Mouse (Mus musculus) midbrain, embryonic 11.5 days (tissue): Measurements from ENCODE around the gene Pitpna. TPM values are rescaled to one million over a fixed set of nuclear protein-coding genes. Genes with fewer than 3 reads are reported as not detected.
"Not testable (repeated sequence)": the region's sequence is repeated elsewhere in the genome, so short reads cannot be mapped to it uniquely, and the experiment has no call there.

ENCODE experiments used
- ATAC-seq: fragments of 200-750 bp; cut with Nextera tagmentation; 2 replicates; pipeline ENCODE4 v1.8.0; 2017; ENCODE audit warnings: moderate TSS enrichment, moderate library complexity; ENCODE audit not compliant: low FRiP score
- DNase-seq: peaks from one replicate; pipeline ENCODE4 v3.0.0; 2015; ENCODE audit warnings: low spot score; ENCODE audit errors: missing footprints
- H3K27ac ChIP-seq: fragments of 300-500 bp; sonication (generic); 2 replicates; pipeline ENCODE4 v1.5.1; 2014; ENCODE audit warnings: low read depth, low read length
- H3K27me3 ChIP-seq: fragments of 300-500 bp; sonication (generic); 2 replicates; pipeline ENCODE4 v1.6.1; 2014; ENCODE audit warnings: mild to moderate bottlenecking, low read length, moderate library complexity, mixed read lengths; ENCODE audit not compliant: control insufficient read depth, insufficient read depth
- H3K36me3 ChIP-seq: fragments of 300-500 bp; sonication (generic); 2 replicates; pipeline ENCODE4 v1.6.1; 2014; ENCODE audit warnings: mild to moderate bottlenecking, low read length, moderate library complexity, mixed read lengths; ENCODE audit not compliant: control insufficient read depth, insufficient read depth
- H3K4me1 ChIP-seq: fragments of 300-500 bp; sonication (generic); 2 replicates; pipeline ENCODE4 v1.6.1; 2014; ENCODE audit warnings: low read length; ENCODE audit not compliant: control insufficient read depth, insufficient read depth
- H3K4me2 ChIP-seq: fragments of 300-500 bp; sonication (generic); 2 replicates; pipeline ENCODE4 v1.6.1; 2014; ENCODE audit warnings: mild to moderate bottlenecking, moderate library complexity
- H3K4me3 ChIP-seq: fragments of 300-500 bp; sonication (generic); 2 replicates; pipeline ENCODE4 v1.5.1; 2014; ENCODE audit warnings: low read depth, low read length
- H3K9ac ChIP-seq: fragments of 300-500 bp; sonication (generic); 2 replicates; pipeline ENCODE4 v1.6.1; 2014; ENCODE audit warnings: low read length
- H3K9me3 ChIP-seq: fragments of 300-500 bp; sonication (generic); 2 replicates; pipeline ENCODE4 v1.6.1; 2016; ENCODE audit warnings: low read length; ENCODE audit not compliant: control insufficient read depth
- WGBS: fragments of 180-500 bp; shearing (Covaris S2); extraction: QIAGEN DNeasy Blood & Tissue Kit; methylation state at CpG from one replicate; pipeline ENCODE4 v1.1.7; 2014; 5-methylcytosine and 5-hydroxymethylcytosine counted together
- polyA plus RNA-seq: library from polyadenylated mRNA; unstranded; fragments of >200 nt; fragmentation: Nextera tagmentation; extraction: Ambion mirVana; gene quantifications from 2 replicates; pipeline ENCODE4 v1.2.1, GENCODE M21; 2014

Gene Pitpna
- polyA plus RNA-seq, 1 experiment from 2014 or later, result 87.9 TPM

DNA sequence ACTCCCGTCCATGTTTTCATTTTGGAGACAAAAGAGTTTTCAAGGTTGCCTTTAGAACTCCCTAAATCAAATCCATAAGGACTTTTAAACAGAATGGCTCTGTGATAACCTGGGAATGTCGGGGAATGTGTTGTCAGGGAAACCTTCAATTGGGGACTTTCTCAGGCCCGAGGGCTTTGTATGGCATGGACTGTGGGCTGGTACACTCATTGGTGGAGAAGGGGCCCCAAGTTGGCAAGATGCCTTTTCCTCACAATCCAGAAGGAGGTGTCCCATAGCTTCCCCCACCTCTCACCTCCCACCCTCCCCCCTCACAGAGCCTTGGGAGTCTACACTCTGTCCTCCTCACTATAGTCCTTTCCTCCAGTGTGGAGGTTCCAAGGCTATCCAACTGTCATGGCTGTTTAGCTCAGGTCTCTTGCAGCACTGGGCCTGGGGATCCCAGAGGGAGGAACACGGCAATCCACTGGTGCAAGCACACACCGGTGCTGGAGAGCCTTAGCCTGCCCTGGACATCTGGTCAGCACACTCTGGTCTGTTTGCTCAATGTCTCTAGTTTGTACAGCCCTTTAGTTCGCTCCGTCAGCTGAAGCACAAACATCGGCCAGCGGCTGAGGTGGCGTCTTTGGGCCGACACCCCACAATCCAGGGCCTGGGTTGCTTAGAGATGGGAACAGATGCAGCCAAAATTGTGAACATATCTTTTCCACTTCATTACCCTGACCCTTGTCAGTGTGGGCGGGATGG is 37.5 kb upstream of the Pitpna start:
- no peak overlapping the region for H3K9ac ChIP-seq
- no peak overlapping the region; the same call in 1 of the 2 replicates for H3K27ac ChIP-seq
- H3K9me3 ChIP-seq, result no peaks in the 10 kb centered on the region
- DNase-seq (peak; percentile 83), ATAC-seq (peak; percentile 19; the same call in 1 of the 2 replicates)
- H3K4me2 ChIP-seq, result no peak overlapping the region
- H3K27me3 ChIP-seq, result no peaks in the 10 kb centered on the region
- H3K4me1 ChIP-seq, result peaks cover 6% of the 10 kb centered on the region; the same call in 1 of the 2 replicates
- 66% methylated on average over 12 of the region's 12 CpGs for WGBS
- no peak overlapping the region for H3K4me3 ChIP-seq
- H3K36me3 ChIP-seq, result no peaks in the 10 kb centered on the region

DNA sequence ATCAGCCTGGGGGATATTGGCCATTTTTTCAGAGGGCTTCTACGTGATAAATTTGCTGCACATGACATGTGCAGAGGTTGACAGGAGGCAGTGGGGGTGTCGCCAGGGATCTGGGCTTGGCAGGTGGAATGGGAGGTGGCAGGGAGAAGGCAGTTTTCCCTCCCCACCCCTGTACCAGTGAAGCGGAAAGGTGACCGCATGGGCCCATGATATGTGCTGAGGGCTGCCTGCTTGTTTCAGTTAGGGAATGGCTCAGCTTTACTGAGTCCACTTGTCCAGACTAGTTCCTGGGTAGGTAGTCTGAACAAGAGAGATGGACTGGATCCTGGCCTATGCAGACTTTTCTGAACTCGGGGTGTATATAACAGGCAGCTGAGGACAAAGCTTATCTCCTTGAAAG is 36.6 kb upstream of the Pitpna start:
- Histone ChIP-seq H3K4me3 (no peak overlapping the region), H3K4me2 (no peak overlapping the region), H3K36me3 (no peaks in the 10 kb centered on the region), H3K4me1 (peaks cover 6% of the 10 kb centered on the region; the same call in 1 of the 2 replicates), H3K27ac (no peak overlapping the region), H3K9me3 (no peaks in the 10 kb centered on the region), H3K27me3 (no peaks in the 10 kb centered on the region), H3K9ac (no peak overlapping the region; the same call in 1 of the 2 replicates)
- 88% methylated on average over 5 of the region's 5 CpGs for WGBS
- ATAC-seq (no peak), DNase-seq (peak; percentile 28)

DNA sequence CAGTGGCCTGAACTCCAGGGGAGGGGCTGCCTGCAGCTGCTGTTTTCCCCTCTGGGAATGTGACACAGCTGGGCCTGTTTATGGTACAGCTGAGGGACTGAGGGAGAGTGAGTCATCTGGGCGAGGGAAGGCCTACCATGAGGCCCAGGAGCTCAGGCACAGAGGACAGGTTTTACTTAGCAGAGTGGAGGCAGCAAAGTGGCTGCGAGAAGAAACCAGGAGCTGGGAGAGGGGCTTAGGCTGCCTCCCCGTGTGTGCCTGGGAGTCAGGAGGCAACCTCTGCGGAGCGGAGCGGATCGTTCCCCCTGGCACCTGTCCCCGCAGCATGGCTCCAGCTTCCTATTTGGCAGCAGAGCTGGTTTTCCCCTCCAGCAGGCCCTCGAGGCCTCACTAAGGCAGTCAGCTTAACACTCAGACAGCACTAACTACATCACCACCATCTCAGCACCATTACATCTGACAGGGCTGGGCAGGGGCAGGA is 35.9 kb upstream of the Pitpna start:
- Histone ChIP-seq H3K36me3 (no peaks in the 10 kb centered on the region), H3K9ac (no peak overlapping the region), H3K9me3 (no peaks in the 10 kb centered on the region), H3K27ac (no peak overlapping the region), H3K4me3 (no peak overlapping the region), H3K4me2 (no peak overlapping the region), H3K27me3 (no peaks in the 10 kb centered on the region), H3K4me1 (peaks cover 6% of the 10 kb centered on the region; the same call in 1 of the 2 replicates)
- no peak for DNase-seq
- 83% methylated on average over 9 of the region's 9 CpGs for WGBS
- no peak for ATAC-seq

DNA sequence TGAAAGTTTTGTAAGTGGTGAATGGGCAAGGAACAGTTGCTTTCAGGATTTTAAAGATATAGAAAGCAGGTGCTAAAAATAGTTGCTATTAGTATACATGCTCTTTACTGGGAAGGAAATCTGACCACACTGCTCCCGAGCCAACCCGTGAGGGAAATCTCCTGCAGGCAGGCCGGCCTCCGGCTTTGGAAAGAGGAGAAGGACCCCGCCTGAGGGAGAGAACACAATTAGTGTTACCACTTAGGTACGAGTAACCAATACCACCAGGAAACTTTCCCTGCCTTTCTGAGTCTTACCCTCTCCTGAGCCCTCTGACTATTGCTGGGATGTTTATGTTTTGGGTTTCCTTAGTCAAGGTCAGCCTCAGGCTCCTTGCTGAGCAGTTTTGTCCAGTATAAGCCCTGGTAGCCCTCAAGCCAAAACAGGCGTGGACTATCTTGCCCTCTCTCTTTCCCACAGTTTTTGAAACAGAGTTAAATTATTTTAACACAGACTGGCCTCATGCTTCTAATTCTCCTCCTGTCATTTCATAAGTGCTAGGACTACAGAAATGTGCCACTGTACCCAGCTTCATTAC is 34.9 kb upstream of the Pitpna start:
- no peak for ATAC-seq
- no peaks in the 10 kb centered on the region for H3K9me3 ChIP-seq
- no peak for DNase-seq
- no peak overlapping the region for H3K4me3 ChIP-seq
- WGBS, result 48% methylated on average over 7 of the region's 7 CpGs
- no peak overlapping the region for H3K27ac ChIP-seq
- H3K9ac ChIP-seq, result no peak overlapping the region
- no peaks in the 10 kb centered on the region for H3K36me3 ChIP-seq
- H3K27me3 ChIP-seq, result no peaks in the 10 kb centered on the region
- no peak overlapping the region for H3K4me2 ChIP-seq
- peaks cover 6% of the 10 kb centered on the region; the same call in 1 of the 2 replicates for H3K4me1 ChIP-seq

DNA sequence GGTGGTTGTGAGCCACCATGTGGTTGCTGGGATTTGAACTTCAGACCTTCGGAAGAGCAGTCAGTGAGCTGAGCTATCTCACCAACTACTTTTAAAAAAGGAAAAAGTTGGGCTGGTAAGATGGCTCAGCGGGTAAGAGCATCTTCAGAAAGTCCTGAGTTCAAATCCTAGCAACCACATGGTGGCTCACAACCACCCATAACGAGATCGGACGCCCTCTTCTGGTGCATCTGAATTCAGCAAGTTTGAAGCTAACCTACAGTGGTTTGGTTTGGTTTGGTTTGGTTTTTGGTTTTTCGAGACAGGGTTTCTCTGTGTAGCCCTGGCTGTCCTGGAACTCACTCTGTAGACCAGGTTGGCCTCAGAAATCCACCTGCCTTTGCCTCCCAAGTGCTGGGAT is 31.9 kb upstream of the Pitpna start:
- DNase-seq, H3K9me3 ChIP-seq, H3K9ac ChIP-seq, H3K36me3 ChIP-seq, H3K4me2 ChIP-seq, H3K4me3 ChIP-seq, H3K27ac ChIP-seq, H3K4me1 ChIP-seq, ATAC-seq, H3K27me3 ChIP-seq: not testable (repeated sequence)
- 93% methylated on average over 6 of the region's 6 CpGs for WGBS

DNA sequence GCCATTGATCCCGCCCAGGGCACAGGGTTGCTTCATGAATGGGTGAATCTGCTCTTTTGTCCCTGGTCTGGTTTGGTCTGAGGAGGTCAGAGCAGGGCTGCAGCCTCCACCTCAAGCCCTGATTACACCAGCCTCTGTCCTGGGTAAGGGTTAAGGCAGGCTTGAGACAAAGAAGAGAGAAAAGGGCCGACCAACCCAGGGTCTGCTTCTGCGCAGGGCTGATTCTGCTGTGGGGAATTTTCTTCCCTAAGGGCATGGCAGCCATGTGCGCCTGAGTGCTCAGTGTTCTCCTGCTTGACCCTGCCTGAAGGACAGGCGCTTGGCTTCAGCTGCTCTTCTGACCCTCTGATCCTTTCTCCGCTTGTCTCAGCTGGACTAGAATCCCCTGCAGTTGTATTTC is 30.8 kb upstream of the Pitpna start:
- H3K9me3 ChIP-seq, result no peaks in the 10 kb centered on the region
- no peaks in the 10 kb centered on the region for H3K36me3 ChIP-seq
- ATAC-seq, result no peak
- no peak for DNase-seq
- H3K9ac ChIP-seq, result no peak overlapping the region
- no peak overlapping the region for H3K4me3 ChIP-seq
- no peaks in the 10 kb centered on the region for H3K4me1 ChIP-seq
- H3K27me3 ChIP-seq, result no peaks in the 10 kb centered on the region
- no peak overlapping the region for H3K4me2 ChIP-seq
- 77% methylated on average over 6 of the region's 6 CpGs for WGBS
- no peak overlapping the region for H3K27ac ChIP-seq

DNA sequence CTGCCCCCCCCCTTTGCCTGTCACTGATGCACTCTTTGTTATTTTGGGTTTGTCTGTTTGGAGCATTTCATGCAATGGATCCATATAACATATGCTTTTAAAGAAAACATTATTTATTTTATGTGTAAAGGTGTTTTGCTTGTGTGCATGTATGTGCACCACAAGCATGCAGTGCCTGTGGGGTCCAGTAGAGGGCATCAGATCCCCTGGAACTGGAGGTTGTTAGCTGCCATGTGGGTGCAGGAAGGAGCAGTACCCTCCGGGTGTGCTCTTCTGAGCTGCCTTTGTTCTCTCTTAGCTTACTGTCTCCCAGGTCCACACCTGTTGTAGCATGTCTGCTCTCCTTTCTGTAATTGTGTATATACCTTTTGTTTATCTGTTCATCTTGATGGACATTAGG is 29.8 kb upstream of the Pitpna start:
- ATAC-seq (no peak), DNase-seq (no peak)
- H3K4me2 ChIP-seq, result no peak overlapping the region
- H3K9me3 ChIP-seq, result no peaks in the 10 kb centered on the region
- no peaks in the 10 kb centered on the region for H3K27me3 ChIP-seq
- no peak overlapping the region for H3K27ac ChIP-seq
- WGBS, result 88% methylated on average over 1 of the region's 1 CpGs
- no peaks in the 10 kb centered on the region for H3K36me3 ChIP-seq
- H3K9ac ChIP-seq, result no peak overlapping the region
- H3K4me3 ChIP-seq, result no peak overlapping the region
- no peaks in the 10 kb centered on the region for H3K4me1 ChIP-seq

DNA sequence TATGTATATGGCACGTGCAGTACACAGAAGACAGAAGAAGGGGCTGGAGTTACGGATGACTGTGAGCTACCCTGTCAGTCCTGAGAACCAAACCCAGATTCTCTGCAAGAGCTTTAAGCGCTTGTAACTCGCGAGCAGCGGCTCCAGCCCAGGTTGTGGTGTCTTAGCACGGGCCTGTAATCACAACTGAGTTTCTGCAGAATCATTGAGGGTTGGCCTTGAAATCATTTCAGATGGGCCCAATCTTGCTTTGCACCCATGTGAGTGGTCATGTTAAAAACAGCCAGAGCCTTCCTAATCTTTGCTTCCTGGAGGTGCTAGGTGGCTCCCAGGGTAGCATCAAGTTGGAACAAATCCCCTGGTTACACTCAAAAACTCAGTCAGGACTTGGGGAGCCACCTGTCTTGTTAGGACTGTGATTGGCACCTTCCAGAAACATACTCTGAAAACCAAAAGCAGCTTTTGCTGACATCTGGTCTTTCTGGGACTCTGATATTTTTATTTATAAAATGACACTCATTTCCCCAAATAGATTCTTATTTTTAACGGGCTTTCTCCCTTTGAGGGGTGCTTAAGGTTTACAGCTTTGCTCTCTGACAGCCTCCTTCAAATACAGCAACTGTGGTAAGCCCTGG is 27.9 kb upstream of the Pitpna start:
- 93% methylated on average over 8 of the region's 8 CpGs for WGBS
- no peak overlapping the region for H3K9ac ChIP-seq
- no peaks in the 10 kb centered on the region for H3K9me3 ChIP-seq
- DNase-seq (no peak), ATAC-seq (no peak)
- H3K36me3 ChIP-seq, result no peaks in the 10 kb centered on the region
- H3K4me1 ChIP-seq, result no peaks in the 10 kb centered on the region
- no peak overlapping the region for H3K27ac ChIP-seq
- H3K27me3 ChIP-seq, result no peaks in the 10 kb centered on the region
- no peak overlapping the region for H3K4me3 ChIP-seq
- no peak overlapping the region for H3K4me2 ChIP-seq
